Mouse (Mus musculus): Measurements from ENCODE around the gene Mlycd.

- TF ChIP-seq POLR2A (IDR thresholded peaks at IDR 0.05; ENCODE audit: control insufficient read depth, extremely low read depth, insufficient read depth, low read length, poor library complexity), result no peak
- no peak for TF ChIP-seq CTCF (IDR thresholded peaks at IDR 0.05; ENCODE audit: borderline replicate concordance, control insufficient read depth, extremely low read depth, insufficient read depth, low read length, poor library complexity)
Observed at GRCm38 (mm10) chr8:119449627-119450026, 54.9 kb downstream of the Mlycd start.

Measured in thymus, adult 2 months (tissue).